Mouse (Mus musculus) kidney, adult 2 months (tissue): ENCODE results near the gene Zdhhc7.

Source experiments
- CTCF ChIP-seq: fragments of 200-500 bp; conservative IDR thresholded peaks from 2 replicates; pipeline ENCODE4 v1.5.1; 2011; ENCODE audit warnings: low read depth, mild to moderate bottlenecking, control low read depth, low read length, moderate library complexity, mixed read lengths; ENCODE audit not compliant: insufficient read depth, insufficient read length
- POLR2A ChIP-seq: fragments of 200-500 bp; IDR thresholded peaks from one replicate; pipeline ENCODE4 v1.6.1; 2011; ENCODE audit warnings: low read depth, low read length, control low read depth

- no peak for TF ChIP-seq CTCF
- no peak for TF ChIP-seq POLR2A
Measured at GRCm38 (mm10) chr8:120036578-120036977, 64.7 kb downstream of the Zdhhc7 start.
